Mouse (Mus musculus) lung, adult 2 months (tissue): ENCODE data around the gene Pakap.
A peak's percentile ranks its signal among the peaks of the same experiment; 100 is the strongest.

Experiments
- CTCF ChIP-seq: fragments of 200-500 bp; IDR thresholded peaks from 2 replicates; pipeline ENCODE4 v1.5.1; 2011; ENCODE audit warnings: mild to moderate bottlenecking, low read length, control low read depth; ENCODE audit not compliant: insufficient read depth
- POLR2A ChIP-seq: fragments of 200-500 bp; IDR thresholded peaks from 2 replicates; pipeline ENCODE4 v1.6.1; 2011; ENCODE audit warnings: low read depth, mild to moderate bottlenecking, control low read depth, low read length, borderline replicate concordance; ENCODE audit errors: extremely low read depth

GRCm38 (mm10) chr4:57567666-57568206 is at the start of gene Pakap:
- 0 out of 2 replicates have a peak, but pooled peaks have one; percentile 11 for TF ChIP-seq POLR2A
- TF ChIP-seq CTCF = no peak
